Mouse (Mus musculus) brain, embryonic 14.5 days (tissue): ENCODE data around the gene Prap1.

ENCODE experiments used
- CTCF ChIP-seq: fragments of 200-500 bp; IDR thresholded peaks from 2 replicates; pipeline ENCODE4 v1.5.1; 2012; ENCODE audit warnings: inconsistent platforms, mild to moderate bottlenecking, moderate library complexity, borderline replicate concordance; ENCODE audit not compliant: insufficient read depth, insufficient read length; ENCODE audit errors: extremely low read depth
- POLR2A ChIP-seq: fragments of 200-500 bp; IDR thresholded peaks from 2 replicates; pipeline ENCODE4 v1.6.1; 2012; ENCODE audit warnings: mild to moderate bottlenecking, inconsistent platforms, borderline replicate concordance; ENCODE audit not compliant: poor library complexity, insufficient read depth, insufficient read length, severe bottlenecking; ENCODE audit errors: extremely low read depth

GRCm38 (mm10) chr7:140047811-140048311, 45.3 kb upstream of the Prap1 start:
- TF ChIP-seq POLR2A (no peak), CTCF (no peak)
